Mouse (Mus musculus) heart, embryonic 14.5 days (tissue): Measurements from ENCODE around the gene Tmbim1. TPM values are rescaled to one million over a fixed set of nuclear protein-coding genes. Genes with fewer than 3 reads are reported as not detected.

ENCODE experiments used
- polyA plus RNA-seq: library from polyadenylated mRNA; unstranded; fragments of >200 nt; fragmentation: Nextera tagmentation; extraction: Ambion mirVana; gene quantifications from 2 replicates; pipeline ENCODE4 v1.2.1, GENCODE M21; 2014

Tmbim1 gene
- polyA plus RNA-seq, 1 experiment from 2014 or later = 40.5 TPM

Other genes starting within 250 kb of the Tmbim1 start
- gene Tns1, start 181.2 kb downstream of the Tmbim1 start, polyA plus RNA-seq = 125 and 142 TPM in 2 replicates
- gene Rufy4, start 180.1 kb downstream of the Tmbim1 start, polyA plus RNA-seq = 0.22 and 0.39 TPM in 2 replicates
- gene Cxcr2, start 151.6 kb downstream of the Tmbim1 start, polyA plus RNA-seq = 0.08 TPM in 1 of 2 replicates, not detected in the other
- gene Cxcr1, start 111.0 kb downstream of the Tmbim1 start, polyA plus RNA-seq = not detected in 2 replicates
- gene Arpc2, start 69.5 kb downstream of the Tmbim1 start, polyA plus RNA-seq = 351 and 359 TPM in 2 replicates
- 0.57 and 0.69 TPM in 2 replicates for gene Gpbar1, start 27.1 kb downstream of the Tmbim1 start, polyA plus RNA-seq
- 180 and 187 TPM in 2 replicates for gene Aamp, start 20.9 kb downstream of the Tmbim1 start, polyA plus RNA-seq
- gene Pnkd, start 20.7 kb downstream of the Tmbim1 start, polyA plus RNA-seq = 320 and 338 TPM in 2 replicates
- gene Catip, start 56.5 kb upstream of the Tmbim1 start, polyA plus RNA-seq = 0.34 and 0.55 TPM in 2 replicates
- 4.4 and 4.9 TPM in 2 replicates for gene Slc11a1, start 69.6 kb upstream of the Tmbim1 start, polyA plus RNA-seq
- gene Ctdsp1, start 85.9 kb upstream of the Tmbim1 start, polyA plus RNA-seq = 67.3 and 67.8 TPM in 2 replicates
- gene Vil1, start 103.8 kb upstream of the Tmbim1 start, polyA plus RNA-seq = 0.27 and 0.38 TPM in 2 replicates
- 29.9 and 32.6 TPM in 2 replicates for gene Cnot9, start 200.4 kb upstream of the Tmbim1 start, polyA plus RNA-seq
- gene Plcd4, start 237.3 kb upstream of the Tmbim1 start, polyA plus RNA-seq = 0.68 and 0.88 TPM in 2 replicates
- gene Usp37, start 238.7 kb upstream of the Tmbim1 start, polyA plus RNA-seq = 21.0 and 22.1 TPM in 2 replicates